In genomic region chr14:78011808-78012207, GRCm38 (mm10) we compare ENCODE assay signal across 18 mouse cellular contexts.
A peak's percentile ranks its signal among the peaks of the same experiment; 100 is the strongest.
DNase-seq lines count a peak whose midpoint lies in the region; ATAC-seq and TF ChIP-seq lines count a peak whose summit lies in the region.
"Had no signal": no experiment of that assay in that cellular context is flagged by ENCODE, and none has a peak within 500 bp of the region (broad histone marks: within the 10 kb centered on the region; RNA-seq: fewer than 3 reads in every experiment).

No protein-coding gene starts in this region.

- no peak for ATAC-seq in hindbrain, embryonic 15.5 days (ENCODE audit: low FRiP score, low read depth)
- ATAC-seq in hindbrain, embryonic 13.5 days (ENCODE audit: low FRiP score): no peak
- no peak for ATAC-seq in lung, postnatal 0 days
- ATAC-seq in intestine, embryonic 14.5 days (replicated peaks; ENCODE audit: low FRiP score, low TSS enrichment, low read depth): no peak
- ATAC-seq in stomach, postnatal 0 days (ENCODE audit: low FRiP score, low TSS enrichment): no peak
- no peak for ATAC-seq in liver, postnatal 0 days
- ATAC-seq: liver, embryonic 12.5 days had no signal

- 0 out of 2 replicates have a peak overlapping the region, but pooled peaks have one; percentile 4 for H3K4me2 ChIP-seq in hindbrain, embryonic 15.5 days
- no peak overlapping the region for H3K4me2 ChIP-seq in hindbrain, embryonic 13.5 days
- H3K4me2 ChIP-seq in lung, postnatal 0 days (replicated peaks; ENCODE audit: low read depth, low read length): peak overlapping the region; percentile 36; the same call in 1 of the 2 replicates
- H3K4me2 ChIP-seq in intestine, embryonic 14.5 days (ENCODE audit: low read length): peak overlapping the region; percentile 37
- peak overlapping the region; percentile 42 for H3K4me2 ChIP-seq in stomach, postnatal 0 days (replicated peaks; ENCODE audit: low read depth)
- no peak overlapping the region; the same call in 1 of the 2 replicates for H3K4me2 ChIP-seq in liver, postnatal 0 days (ENCODE audit: low read depth, low read length)
- H3K4me2 ChIP-seq: heart, embryonic 15.5 days; hindbrain, embryonic 12.5 days; liver, embryonic 12.5 days; midbrain, embryonic 12.5 days had no signal

- no peak for TF ChIP-seq CTCF in lung, postnatal 0 days (IDR thresholded peaks at IDR 0.05)
- TF ChIP-seq CTCF in stomach, postnatal 0 days (IDR thresholded peaks at IDR 0.05; ENCODE audit: low read depth): no peak
- no peak for TF ChIP-seq CTCF in liver, postnatal 0 days (IDR thresholded peaks at IDR 0.05; ENCODE audit: low read depth)

- no peak overlapping the region for H3K4me3 ChIP-seq in hindbrain, embryonic 15.5 days
- no peak overlapping the region for H3K4me3 ChIP-seq in hindbrain, embryonic 13.5 days
- H3K4me3 ChIP-seq in lung, postnatal 0 days (ENCODE audit: low read depth, low read length): peak overlapping the region; percentile 10; the same call in 1 of the 2 replicates
- 0 out of 2 replicates have a peak overlapping the region, but pooled peaks have one; percentile 0 for H3K4me3 ChIP-seq in intestine, embryonic 14.5 days (ENCODE audit: low read depth, low read length)
- peak overlapping the region; percentile 6; the same call in 1 of the 2 replicates for H3K4me3 ChIP-seq in stomach, postnatal 0 days (ENCODE audit: low read depth, low read length)
- H3K4me3 ChIP-seq in liver, postnatal 0 days (ENCODE audit: low read depth, low read length): no peak overlapping the region
- H3K4me3 ChIP-seq: heart, embryonic 15.5 days; hindbrain, embryonic 12.5 days; liver, embryonic 12.5 days; midbrain, embryonic 12.5 days had no signal

- whole genome bisulfite sequencing in hindbrain, embryonic 15.5 days: 56% methylated on average over 10 of the region's 10 CpGs
- WGBS in hindbrain, embryonic 13.5 days: 50% methylated on average over 10 of the region's 10 CpGs
- WGBS in lung, postnatal 0 days: 13% methylated on average over 10 of the region's 10 CpGs
- WGBS in intestine, embryonic 14.5 days: 22% methylated on average over 10 of the region's 10 CpGs
- WGBS in stomach, postnatal 0 days: 4% methylated on average over 10 of the region's 10 CpGs
- 41% methylated on average over 10 of the region's 10 CpGs for WGBS in liver, postnatal 0 days (ENCODE audit: insufficient replicate concordance)

- TF ChIP-seq EP300 in lung, postnatal 0 days (IDR thresholded peaks at IDR 0.05): no peak
- no peak for TF ChIP-seq EP300 in stomach, postnatal 0 days (optimal IDR thresholded peaks at IDR 0.05)
- no peak for TF ChIP-seq EP300 in liver, postnatal 0 days (IDR thresholded peaks at IDR 0.05; ENCODE audit: low read depth)

- no peaks in the 10 kb centered on the region for H3K9me3 ChIP-seq in hindbrain, embryonic 15.5 days
- no peaks in the 10 kb centered on the region for H3K9me3 ChIP-seq in hindbrain, embryonic 13.5 days
- no peaks in the 10 kb centered on the region for H3K9me3 ChIP-seq in lung, postnatal 0 days (ENCODE audit: low read length)
- no peaks in the 10 kb centered on the region for H3K9me3 ChIP-seq in intestine, embryonic 14.5 days (ENCODE audit: control insufficient read depth, low read length)
- H3K9me3 ChIP-seq in stomach, postnatal 0 days (ENCODE audit: control insufficient read depth, low read length): no peaks in the 10 kb centered on the region
- no peaks in the 10 kb centered on the region for H3K9me3 ChIP-seq in liver, postnatal 0 days (ENCODE audit: low read length)
- H3K9me3 ChIP-seq: heart, embryonic 15.5 days; hindbrain, embryonic 12.5 days; liver, embryonic 12.5 days; midbrain, embryonic 12.5 days had no signal

- H3K4me1 ChIP-seq in hindbrain, embryonic 15.5 days (replicated peaks): peaks cover 12% of the 10 kb centered on the region; the same call in 1 of the 2 replicates
- H3K4me1 ChIP-seq in hindbrain, embryonic 13.5 days (replicated peaks): peaks cover 19% of the 10 kb centered on the region
- H3K4me1 ChIP-seq in lung, postnatal 0 days (ENCODE audit: insufficient read depth, low read depth, low read length): no peaks in the 10 kb centered on the region
- H3K4me1 ChIP-seq in intestine, embryonic 14.5 days (replicated peaks; ENCODE audit: control insufficient read depth, insufficient read depth, low read length): peaks cover 8% of the 10 kb centered on the region; the same call in 1 of the 2 replicates
- no peaks in the 10 kb centered on the region for H3K4me1 ChIP-seq in stomach, postnatal 0 days (replicated peaks; ENCODE audit: control insufficient read depth, insufficient read depth)
- no peaks in the 10 kb centered on the region for H3K4me1 ChIP-seq in liver, postnatal 0 days (ENCODE audit: insufficient read depth)
- H3K4me1 ChIP-seq: heart, embryonic 15.5 days; liver, embryonic 12.5 days had no signal

- H3K36me3 ChIP-seq in hindbrain, embryonic 15.5 days: no peaks in the 10 kb centered on the region
- no peaks in the 10 kb centered on the region for H3K36me3 ChIP-seq in hindbrain, embryonic 13.5 days
- no peaks in the 10 kb centered on the region for H3K36me3 ChIP-seq in lung, postnatal 0 days (ENCODE audit: insufficient read depth, low read length)
- H3K36me3 ChIP-seq in intestine, embryonic 14.5 days (ENCODE audit: control insufficient read depth, insufficient read depth, low read length): no peaks in the 10 kb centered on the region
- H3K36me3 ChIP-seq in stomach, postnatal 0 days (ENCODE audit: control insufficient read depth, insufficient read depth, low read length): no peaks in the 10 kb centered on the region
- no peaks in the 10 kb centered on the region for H3K36me3 ChIP-seq in liver, postnatal 0 days (replicated peaks; ENCODE audit: insufficient read depth, low read length)
- H3K36me3 ChIP-seq: heart, embryonic 15.5 days; hindbrain, embryonic 12.5 days; liver, embryonic 12.5 days; midbrain, embryonic 12.5 days had no signal

- no peaks in the 10 kb centered on the region for H3K27me3 ChIP-seq in hindbrain, embryonic 15.5 days
- H3K27me3 ChIP-seq in hindbrain, embryonic 13.5 days: no peaks in the 10 kb centered on the region
- H3K27me3 ChIP-seq in lung, postnatal 0 days (replicated peaks; ENCODE audit: insufficient read depth, low read length): no peaks in the 10 kb centered on the region
- no peaks in the 10 kb centered on the region for H3K27me3 ChIP-seq in intestine, embryonic 14.5 days (replicated peaks; ENCODE audit: control insufficient read depth, insufficient read depth, low read length)
- H3K27me3 ChIP-seq in stomach, postnatal 0 days (ENCODE audit: control insufficient read depth, insufficient read depth, low read length): no peaks in the 10 kb centered on the region
- H3K27me3 ChIP-seq in liver, postnatal 0 days (ENCODE audit: insufficient read depth, low read length): no peaks in the 10 kb centered on the region
- H3K27me3 ChIP-seq: heart, embryonic 15.5 days; hindbrain, embryonic 12.5 days; liver, embryonic 12.5 days had no signal

- no peak for DNase-seq in lung, postnatal 0 days (ENCODE audit: low spot score)
- DNase-seq in lung, postnatal 36 days: no peak
- peak; percentile 54 for DNase-seq in intestine, embryonic 14.5 days (ENCODE audit: low spot score)
- no peak for DNase-seq in stomach, postnatal 0 days (ENCODE audit: low spot score)
- DNase-seq in liver, postnatal 0 days: no peak
- DNase-seq: cerebellum, postnatal 25 days; gastrocnemius, postnatal 10 days; heart, adult 18-20 months; kidney, adult 9 months; left cerebral cortex, postnatal 4 days; retina, postnatal 1 day had no signal

- no peak overlapping the region; the same call in 1 of the 2 replicates for H3K27ac ChIP-seq in hindbrain, embryonic 15.5 days (replicated peaks)
- no peak overlapping the region for H3K27ac ChIP-seq in hindbrain, embryonic 13.5 days
- no peak overlapping the region for H3K27ac ChIP-seq in lung, postnatal 0 days (ENCODE audit: low read length)
- H3K27ac ChIP-seq in intestine, embryonic 14.5 days (ENCODE audit: low read depth): 0 out of 2 replicates have a peak overlapping the region, but pooled peaks have one; percentile 38
- H3K27ac ChIP-seq in stomach, postnatal 0 days (replicated peaks): no peak overlapping the region
- no peak overlapping the region for H3K27ac ChIP-seq in liver, postnatal 0 days (ENCODE audit: low read depth)
- H3K27ac ChIP-seq: heart, embryonic 15.5 days; hindbrain, embryonic 12.5 days; liver, embryonic 12.5 days; macrophage; midbrain, embryonic 12.5 days had no signal

- no peak overlapping the region for H3K9ac ChIP-seq in hindbrain, embryonic 15.5 days
- no peak overlapping the region for H3K9ac ChIP-seq in hindbrain, embryonic 13.5 days
- no peak overlapping the region for H3K9ac ChIP-seq in lung, postnatal 0 days (replicated peaks; ENCODE audit: low read depth)
- H3K9ac ChIP-seq in intestine, embryonic 14.5 days (ENCODE audit: low read length): no peak overlapping the region
- no peak overlapping the region for H3K9ac ChIP-seq in stomach, postnatal 0 days (ENCODE audit: low read length)
- no peak overlapping the region for H3K9ac ChIP-seq in liver, postnatal 0 days (replicated peaks)
- H3K9ac ChIP-seq: heart, embryonic 15.5 days; hindbrain, embryonic 12.5 days; liver, embryonic 12.5 days; midbrain, embryonic 12.5 days had no signal

Comparison
In these comparisons a context has a peak if more than half of its experiments do, and no peak if none do; other contexts are left out.
1. H3K4me2 ChIP-seq: peak in hindbrain, embryonic 15.5 days (single experiment), lung, postnatal 0 days (single experiment), intestine, embryonic 14.5 days (single experiment) and stomach, postnatal 0 days (single experiment); none in hindbrain, embryonic 13.5 days (single experiment) and liver, postnatal 0 days (single experiment).
2. H3K4me3 ChIP-seq: peak in lung, postnatal 0 days (single experiment), intestine, embryonic 14.5 days (single experiment) and stomach, postnatal 0 days (single experiment); none in hindbrain, embryonic 15.5 days (single experiment), hindbrain, embryonic 13.5 days (single experiment) and liver, postnatal 0 days (single experiment).